Mouse (Mus musculus) frontal cortex, postnatal 14 days (tissue): ENCODE measurements around the gene Sox5.

ENCODE experiments used
- DNase-seq, 2 experiments: peaks; one replicate each; pipeline ENCODE4 v3.0.0; 2022; ENCODE audit warnings: low spot score in 2 of 2

The Sox5 gene

DNA sequence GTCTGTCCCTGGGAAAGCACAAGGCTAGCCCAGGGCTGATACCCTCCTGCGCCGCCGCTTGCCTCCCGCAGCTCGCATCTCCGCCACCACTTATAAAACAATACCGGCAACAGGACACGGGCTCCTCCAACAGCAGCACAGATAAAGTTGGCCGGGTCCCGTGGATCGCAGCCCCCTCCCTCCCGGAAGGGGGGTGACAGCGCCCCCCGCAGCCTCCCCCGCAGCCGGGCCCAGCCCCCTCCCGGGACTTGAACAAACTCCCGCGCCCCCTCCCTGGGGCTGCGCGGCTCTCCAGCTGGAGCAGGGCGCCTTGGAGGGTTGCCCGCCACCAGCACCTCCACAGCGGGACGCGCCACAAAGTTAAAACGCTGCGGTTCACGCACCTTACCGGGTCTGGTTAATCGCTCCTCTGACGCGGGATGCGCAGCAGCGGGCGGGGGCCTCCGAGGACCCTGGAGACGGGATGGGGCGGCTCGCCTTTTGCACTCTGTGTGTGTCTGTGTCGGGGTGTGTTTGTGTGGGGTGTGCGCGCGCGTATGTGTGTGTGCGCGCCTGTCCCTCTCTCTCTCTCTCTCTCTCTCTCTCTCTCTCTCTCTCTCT lies at the start of gene Sox5:
TSS of gene Sox5 (minus strand) at position 547 of the 600 bp plus-strand sequence.
- DNase-seq: peak; percentile 24 to 30

GRCm38 (mm10) chr6:144825018-144825602 lies 43.3 kb upstream of the Sox5 start:
- DNase-seq: no peak

DNA sequence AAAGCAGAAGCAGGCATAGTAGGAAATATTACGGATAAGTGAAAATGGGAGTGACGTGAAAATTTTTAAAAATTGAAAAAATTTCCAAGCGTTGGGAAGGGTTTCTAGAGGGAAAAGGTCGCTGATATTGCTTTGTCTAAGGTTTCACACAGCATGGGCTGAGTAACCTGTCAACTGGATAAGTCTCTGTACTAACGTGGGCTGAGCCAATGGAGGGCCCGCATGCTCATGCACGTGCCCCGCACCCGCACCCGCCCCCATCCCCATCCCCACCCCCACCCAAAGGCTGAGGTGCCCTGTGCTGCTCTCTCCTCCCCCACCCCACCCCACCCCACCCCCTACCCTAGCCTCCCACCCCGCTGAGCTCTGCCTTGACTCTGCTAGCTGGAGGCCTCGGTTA lies 42.4 kb upstream of the Sox5 start:
- no peak for DNase-seq

GRCm38 (mm10) chr6:144822594-144822993 lies 40.8 kb upstream of the Sox5 start:
- DNase-seq: no peak

DNA sequence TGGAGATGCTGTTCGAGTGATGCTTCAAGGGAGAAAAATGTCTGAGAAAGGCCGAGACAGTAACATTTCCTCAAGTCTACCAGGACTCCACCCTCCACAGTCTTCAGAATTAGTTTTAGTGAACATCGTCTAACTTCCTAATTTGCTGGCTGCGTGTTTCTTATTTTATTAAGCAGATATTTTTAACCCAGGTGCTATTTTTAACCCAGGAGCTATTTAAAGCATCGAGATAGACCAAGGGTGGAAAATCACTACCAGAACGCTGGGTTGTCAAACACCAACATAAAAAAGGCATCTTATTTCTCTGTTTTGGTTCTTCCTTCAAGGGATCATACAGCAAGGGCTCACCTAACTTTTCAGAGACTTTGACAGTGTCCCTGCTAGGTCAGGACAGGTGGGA lies 39.2 kb upstream of the Sox5 start:
- DNase-seq: no peak

DNA sequence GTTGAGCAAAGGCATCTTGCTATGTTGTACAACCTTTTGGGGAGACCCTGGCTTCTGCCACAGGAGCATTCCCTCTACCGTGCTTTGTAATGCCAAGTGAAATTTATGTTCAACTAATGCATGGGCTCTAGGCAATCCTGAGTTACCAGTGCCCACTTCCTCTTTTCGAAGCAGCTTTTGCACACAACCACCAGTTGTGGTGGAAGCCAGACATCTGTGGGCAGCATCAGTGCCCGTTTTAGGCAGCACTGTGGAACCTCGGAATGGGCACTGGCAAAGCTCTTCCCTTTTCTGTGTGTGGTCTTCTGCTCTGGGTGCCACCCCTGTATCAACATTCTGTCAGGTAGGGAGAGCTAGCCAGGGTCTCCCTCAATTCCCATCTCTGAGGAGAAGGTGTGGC lies 36.2 kb upstream of the Sox5 start:
- no peak for DNase-seq

DNA sequence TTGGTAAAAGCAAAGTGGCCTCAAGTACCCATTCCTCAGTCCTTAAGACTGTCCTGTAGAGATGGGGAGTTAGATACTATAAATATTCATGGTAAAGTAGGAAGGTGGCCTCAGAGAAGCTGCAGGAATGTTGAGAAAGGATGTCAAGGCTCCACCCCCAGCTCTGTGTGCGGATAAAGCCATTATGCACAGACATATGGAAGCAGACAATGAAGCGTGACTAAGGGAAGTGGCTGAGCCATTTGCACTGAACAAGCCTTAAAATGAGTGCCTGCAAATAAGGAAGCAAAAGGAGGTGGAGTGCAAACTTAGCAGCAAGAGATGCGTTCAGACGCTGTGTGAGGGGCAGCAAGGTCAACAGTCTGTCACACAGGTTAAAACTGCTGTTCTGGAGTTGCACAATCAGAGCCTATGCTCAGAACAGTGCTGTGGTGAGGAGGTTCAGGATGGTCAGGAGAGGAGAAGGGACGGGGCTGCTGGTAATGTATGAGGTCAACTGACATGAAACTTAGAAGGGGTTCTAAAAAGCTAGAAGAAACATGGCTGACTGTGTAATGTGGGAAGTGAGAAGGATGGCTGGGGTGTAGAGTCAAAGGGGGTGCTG lies 35.7 kb upstream of the Sox5 start:
- DNase-seq: peak in 1 of 2 experiments; percentile 5

DNA sequence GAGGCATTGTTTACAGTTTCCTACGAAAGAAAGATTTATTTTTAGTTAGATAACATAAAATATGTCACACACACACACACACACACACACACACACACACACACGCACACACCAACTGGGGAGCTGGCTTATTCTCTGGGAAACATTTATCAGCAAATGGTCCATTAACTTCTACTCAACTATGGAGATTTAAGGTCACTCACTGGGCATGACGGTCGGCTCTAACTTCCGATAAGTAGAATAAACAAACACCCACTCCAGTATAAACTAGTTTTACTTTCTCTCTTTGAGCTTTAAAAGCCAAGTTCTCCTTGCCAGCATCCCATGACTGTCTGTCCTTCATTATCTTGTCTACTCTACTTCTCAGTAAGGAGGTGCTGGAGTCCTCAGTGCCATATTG lies 33.8 kb upstream of the Sox5 start:
- no peak for DNase-seq

- peak; percentile 23 to 35 for DNase-seq
These were observed 33.2 kb upstream of the Sox5 start for GRCm38 (mm10) chr6:144814931-144815364.

DNA sequence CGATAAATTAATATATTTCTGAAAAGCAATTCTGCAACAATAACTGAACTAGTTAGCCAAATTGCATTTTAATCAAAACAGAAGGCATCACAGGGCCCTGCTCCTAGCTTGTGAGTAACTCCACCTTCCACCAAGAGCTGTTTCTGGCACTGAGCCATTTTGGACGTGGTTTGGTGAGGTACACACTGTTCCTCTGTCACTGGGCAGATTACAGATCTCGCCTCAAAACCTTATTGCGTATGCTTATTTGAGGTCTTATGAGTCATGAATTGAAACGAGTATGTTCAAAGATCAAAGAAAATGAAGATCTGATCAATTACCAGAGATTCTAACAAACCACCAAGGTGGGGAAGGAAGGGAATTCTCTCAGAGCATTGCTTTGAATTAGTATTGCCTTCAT lies 22.5 kb upstream of the Sox5 start:
- DNase-seq: no peak

GRCm38 (mm10) chr6:144803063-144803462 lies 21.3 kb upstream of the Sox5 start:
- no peak for DNase-seq

GRCm38 (mm10) chr6:144794356-144794755 lies 12.6 kb upstream of the Sox5 start:
- DNase-seq: no peak

DNA sequence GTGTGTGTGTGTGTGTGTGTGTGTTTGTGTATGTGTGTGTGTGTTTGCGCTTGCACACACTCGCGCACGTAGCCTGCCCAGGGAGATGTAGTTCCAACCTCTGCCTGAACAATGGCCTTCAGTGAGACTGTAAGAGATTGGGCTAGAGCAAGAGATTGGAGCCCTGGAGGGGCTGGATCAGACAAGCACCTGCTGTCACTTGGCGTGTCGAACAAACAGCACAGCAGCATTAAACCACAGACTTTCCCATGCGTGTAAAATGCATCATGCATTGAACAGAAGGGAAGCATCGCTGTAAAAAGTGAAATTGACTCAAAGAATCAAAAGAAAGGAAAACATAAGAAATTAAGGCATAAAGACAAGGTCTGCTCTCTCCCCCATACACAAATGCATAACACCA lies 11.1 kb upstream of the Sox5 start:
- no peak for DNase-seq

GRCm38 (mm10) chr6:144783295-144783694 lies 1.5 kb upstream of the Sox5 start:
- DNase-seq: no peak

DNA sequence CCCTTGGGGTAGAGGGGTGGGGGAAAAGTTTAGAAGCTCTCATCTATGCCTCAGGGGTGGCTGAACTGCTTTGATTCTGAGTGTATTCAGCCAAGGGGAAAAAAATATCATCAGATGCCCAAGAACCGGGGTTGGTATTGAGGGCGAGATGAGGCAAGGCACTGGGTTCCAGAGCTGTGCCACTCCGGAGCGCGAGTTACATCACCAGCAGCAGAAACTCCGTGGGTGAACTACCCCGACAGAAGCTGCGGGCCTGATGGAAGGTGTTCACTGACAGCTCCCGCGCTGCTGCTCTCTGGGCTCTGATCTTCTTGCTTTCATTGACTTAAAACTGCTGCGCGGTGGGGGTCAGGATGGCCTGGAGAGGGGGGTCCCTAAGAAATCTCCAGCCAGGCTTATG lies 1.1 kb upstream of the Sox5 start:
- DNase-seq: no peak

DNA sequence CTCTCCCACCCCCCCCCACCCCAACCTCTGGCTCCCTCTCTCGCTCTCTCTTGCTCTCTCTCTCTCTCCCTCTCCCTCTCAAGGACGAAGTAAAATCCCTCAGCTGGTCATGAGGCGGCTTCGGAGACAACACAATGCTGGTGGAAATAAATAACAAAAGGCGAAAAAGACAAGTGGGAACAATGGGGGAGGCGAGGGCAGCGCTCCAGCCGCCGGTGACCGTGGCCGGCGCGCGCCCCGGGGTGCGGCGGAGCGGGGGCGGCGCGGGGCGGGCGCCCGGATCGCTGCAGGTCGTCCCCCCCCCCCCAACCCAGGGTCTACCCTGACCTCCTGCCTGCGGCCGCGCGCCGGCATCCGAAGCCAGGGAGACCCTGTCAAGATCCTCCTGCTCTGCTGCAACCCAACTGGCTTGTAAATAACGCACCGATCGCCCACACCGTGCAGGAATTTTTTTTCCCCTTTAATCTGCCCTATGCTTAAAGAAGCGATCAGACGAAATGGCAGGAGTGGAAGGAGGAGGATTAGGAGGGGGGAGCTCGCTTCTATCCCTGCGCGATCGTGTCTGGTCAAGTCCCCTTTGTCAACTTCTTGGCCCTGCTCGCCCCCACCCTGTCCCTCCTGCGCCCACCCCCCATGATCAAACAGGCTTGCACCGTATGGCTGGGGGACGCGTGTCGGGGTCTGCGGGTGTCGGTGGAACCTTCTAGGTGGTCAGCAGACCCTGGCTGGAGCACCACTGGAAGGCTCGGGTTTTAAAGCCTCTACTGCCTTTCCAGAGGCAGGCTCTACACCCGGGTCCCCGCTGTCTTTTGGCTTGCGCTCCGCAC lies 467 bp upstream of the Sox5 start:
- no peak for DNase-seq

- no peak for DNase-seq
These were observed 1.0 kb downstream of the Sox5 start for GRCm38 (mm10) chr6:144780608-144781285.

GRCm38 (mm10) chr6:144779945-144780607 lies 1.7 kb downstream of the Sox5 start:
- no peak for DNase-seq

- no peak for DNase-seq
These were observed 4.3 kb downstream of the Sox5 start for GRCm38 (mm10) chr6:144777356-144778035.

GRCm38 (mm10) chr6:144773736-144774135 lies 8.0 kb downstream of the Sox5 start:
- DNase-seq: no peak

- DNase-seq: no peak
These were observed 8.8 kb downstream of the Sox5 start for GRCm38 (mm10) chr6:144772985-144773384.
